ENCODE assay signal across 9 mouse cellular contexts in genomic region chr3:153806077-153806772, GRCm38 (mm10). TPM values are rescaled to one million over a fixed set of nuclear protein-coding genes. Genes with fewer than 3 reads are reported as not detected.
DNase-seq lines count a peak whose midpoint lies in the region; ATAC-seq and TF ChIP-seq lines count a peak whose summit lies in the region.
"Had no signal": no experiment of that assay in that cellular context is flagged by ENCODE, and none has a peak within 500 bp of the region (broad histone marks: within the 10 kb centered on the region; RNA-seq: fewer than 3 reads in every experiment).

No protein-coding gene starts in this region.

- no peaks in the 10 kb centered on the region for H3K36me3 ChIP-seq in ES-Bruce4 (ENCODE audit: control insufficient read depth, insufficient read depth, low read length, poor library complexity, severe bottlenecking)
- no peaks in the 10 kb centered on the region for H3K36me3 ChIP-seq in forebrain, embryonic 13.5 days (ENCODE audit: poor library complexity, severe bottlenecking)
- H3K36me3 ChIP-seq in heart, postnatal 0 days (replicated peaks; ENCODE audit: control insufficient read depth, insufficient read depth, low read length), result no peaks in the 10 kb centered on the region
- H3K36me3 ChIP-seq in liver, embryonic 13.5 days, result no peaks in the 10 kb centered on the region
- H3K36me3 ChIP-seq in neural tube, embryonic 12.5 days, result no peaks in the 10 kb centered on the region
- H3K36me3 ChIP-seq in stomach, postnatal 0 days (ENCODE audit: control insufficient read depth, insufficient read depth, low read length), result no peaks in the 10 kb centered on the region

- H3K27ac ChIP-seq in ES-Bruce4 (ENCODE audit: insufficient read depth, low read length), result no peak overlapping the region
- H3K27ac ChIP-seq in forebrain, embryonic 13.5 days, result no peak overlapping the region
- H3K27ac ChIP-seq in heart, postnatal 0 days (ENCODE audit: low read depth), result no peak overlapping the region
- H3K27ac ChIP-seq in liver, embryonic 13.5 days, result peak overlapping the region; percentile 93
- H3K27ac ChIP-seq in neural tube, embryonic 12.5 days, result no peak overlapping the region
- no peak overlapping the region for H3K27ac ChIP-seq in stomach, postnatal 0 days (replicated peaks)
- H3K27ac ChIP-seq: macrophage had no signal

- no peak for TF ChIP-seq EP300 in ES-Bruce4 (IDR thresholded peaks at IDR 0.05; ENCODE audit: insufficient read depth, low read depth, low read length)
- no peak for TF ChIP-seq EP300 in heart, postnatal 0 days (IDR thresholded peaks at IDR 0.05; ENCODE audit: low read depth)
- no peak for TF ChIP-seq EP300 in stomach, postnatal 0 days (optimal IDR thresholded peaks at IDR 0.05)

- H3K27me3 ChIP-seq in ES-Bruce4 (ENCODE audit: control insufficient read depth, insufficient read depth, low read length, poor library complexity, severe bottlenecking), result no peaks in the 10 kb centered on the region
- H3K27me3 ChIP-seq in forebrain, embryonic 13.5 days, result no peaks in the 10 kb centered on the region
- H3K27me3 ChIP-seq in heart, postnatal 0 days (ENCODE audit: control insufficient read depth, insufficient read depth, low read length), result no peaks in the 10 kb centered on the region
- H3K27me3 ChIP-seq in liver, embryonic 13.5 days, result no peaks in the 10 kb centered on the region
- no peaks in the 10 kb centered on the region for H3K27me3 ChIP-seq in neural tube, embryonic 12.5 days (replicated peaks)
- no peaks in the 10 kb centered on the region for H3K27me3 ChIP-seq in stomach, postnatal 0 days (ENCODE audit: control insufficient read depth, insufficient read depth, low read length)

- TF ChIP-seq POLR2A in ES-Bruce4 (IDR thresholded peaks at IDR 0.05; ENCODE audit: insufficient read depth, low read length), result no peak

- no peak overlapping the region for H3K4me3 ChIP-seq in ES-Bruce4 (ENCODE audit: low read depth, low read length)
- no peak overlapping the region for H3K4me3 ChIP-seq in forebrain, embryonic 13.5 days
- no peak overlapping the region for H3K4me3 ChIP-seq in heart, postnatal 0 days (ENCODE audit: low read depth, low read length)
- no peak overlapping the region for H3K4me3 ChIP-seq in liver, embryonic 13.5 days (replicated peaks)
- no peak overlapping the region for H3K4me3 ChIP-seq in neural tube, embryonic 12.5 days
- H3K4me3 ChIP-seq in stomach, postnatal 0 days (ENCODE audit: low read depth, low read length), result no peak overlapping the region

- peak; percentile 90 for DNase-seq in heart, postnatal 0 days (ENCODE audit: low spot score)
- DNase-seq in kidney, postnatal 25 days, result peak; percentile 96 to 99
- DNase-seq in liver, embryonic 13.5 days, result peak; percentile 73
- DNase-seq in stomach, postnatal 0 days (ENCODE audit: low spot score), result peak; percentile 91

- ATAC-seq in cerebellum, adult (ENCODE audit: insufficient number of reproducible peaks, low FRiP score, low TSS enrichment), result peak; percentile 87
- peak; percentile 95 for ATAC-seq in forebrain, embryonic 13.5 days
- ATAC-seq in heart, postnatal 0 days (ENCODE audit: insufficient read depth, low read depth), result peak; percentile 85
- ATAC-seq in liver, embryonic 13.5 days (ENCODE audit: low read depth), result peak; percentile 5; the same call in 1 of the 2 replicates
- peak; percentile 92 for ATAC-seq in neural tube, embryonic 12.5 days (ENCODE audit: low FRiP score, low read depth)
- peak; percentile 77 for ATAC-seq in stomach, postnatal 0 days (ENCODE audit: low FRiP score, low TSS enrichment)

- 30% methylated on average over 14 of the region's 14 CpGs for WGBS in forebrain, embryonic 13.5 days
- 26% methylated on average over 14 of the region's 14 CpGs for WGBS in heart, postnatal 0 days
- WGBS in liver, embryonic 13.5 days (ENCODE audit: insufficient replicate concordance), result 41% methylated on average over 14 of the region's 14 CpGs
- 40% methylated on average over 14 of the region's 14 CpGs for WGBS in neural tube, embryonic 12.5 days
- WGBS in stomach, postnatal 0 days, result 32% methylated on average over 14 of the region's 14 CpGs

- peak overlapping the region; percentile 10 for H3K4me2 ChIP-seq in forebrain, embryonic 13.5 days
- 0 out of 2 replicates have a peak overlapping the region, but pooled peaks have one; percentile 5 for H3K4me2 ChIP-seq in heart, postnatal 0 days (ENCODE audit: low read depth, low read length)
- peak overlapping the region; percentile 3; the same call in 1 of the 2 replicates for H3K4me2 ChIP-seq in liver, embryonic 13.5 days
- H3K4me2 ChIP-seq in neural tube, embryonic 12.5 days (replicated peaks), result peak overlapping the region; percentile 28; the same call in 1 of the 2 replicates
- H3K4me2 ChIP-seq in stomach, postnatal 0 days (replicated peaks; ENCODE audit: low read depth), result no peak overlapping the region

- no peaks in the 10 kb centered on the region for H3K4me1 ChIP-seq in ES-Bruce4 (ENCODE audit: control insufficient read depth, insufficient read depth, low read length)
- peaks cover 4% of the 10 kb centered on the region for H3K4me1 ChIP-seq in forebrain, embryonic 13.5 days
- H3K4me1 ChIP-seq in heart, postnatal 0 days (ENCODE audit: control insufficient read depth, insufficient read depth), result no peaks in the 10 kb centered on the region
- peaks cover 75% of the 10 kb centered on the region for H3K4me1 ChIP-seq in liver, embryonic 13.5 days (replicated peaks)
- peaks cover 8% of the 10 kb centered on the region for H3K4me1 ChIP-seq in neural tube, embryonic 12.5 days
- H3K4me1 ChIP-seq in stomach, postnatal 0 days (replicated peaks; ENCODE audit: control insufficient read depth, insufficient read depth), result 0 out of 2 replicates have a peak, but pooled peaks cover 2% of the 10 kb centered on the region

- no peaks in the 10 kb centered on the region for H3K9me3 ChIP-seq in ES-Bruce4 (replicated peaks; ENCODE audit: control insufficient read depth, insufficient read depth, low read length, poor library complexity, severe bottlenecking)
- no peaks in the 10 kb centered on the region for H3K9me3 ChIP-seq in forebrain, embryonic 13.5 days (replicated peaks)
- H3K9me3 ChIP-seq in heart, postnatal 0 days (replicated peaks; ENCODE audit: control insufficient read depth, low read length), result no peaks in the 10 kb centered on the region
- H3K9me3 ChIP-seq in liver, embryonic 13.5 days (replicated peaks), result no peaks in the 10 kb centered on the region
- no peaks in the 10 kb centered on the region for H3K9me3 ChIP-seq in neural tube, embryonic 12.5 days
- no peaks in the 10 kb centered on the region for H3K9me3 ChIP-seq in stomach, postnatal 0 days (ENCODE audit: control insufficient read depth, low read length)

- no peak overlapping the region for H3K9ac ChIP-seq in ES-Bruce4 (ENCODE audit: low read depth, poor library complexity, severe bottlenecking)
- no peak overlapping the region for H3K9ac ChIP-seq in forebrain, embryonic 13.5 days
- H3K9ac ChIP-seq in heart, postnatal 0 days (replicated peaks; ENCODE audit: low read depth, low read length), result no peak overlapping the region
- H3K9ac ChIP-seq in liver, embryonic 13.5 days, result peak overlapping the region; percentile 57; the same call in 1 of the 2 replicates
- H3K9ac ChIP-seq in neural tube, embryonic 12.5 days, result no peak overlapping the region
- H3K9ac ChIP-seq in stomach, postnatal 0 days (ENCODE audit: low read length), result no peak overlapping the region

- TF ChIP-seq CTCF in ES-Bruce4 (IDR thresholded peaks at IDR 0.05; ENCODE audit: low read depth, low read length), result peak; percentile 92
- peak; percentile 95 for TF ChIP-seq CTCF in heart, postnatal 0 days (IDR thresholded peaks at IDR 0.05; ENCODE audit: low read depth)
- peak; percentile 96 for TF ChIP-seq CTCF in stomach, postnatal 0 days (IDR thresholded peaks at IDR 0.05; ENCODE audit: low read depth)

RNA-seq across cellular contexts. Expression of gene Asb17, which starts 37.8 kb away (rescaled TPM):
- polyA plus RNA-seq in ES-Bruce4 (2011; ENCODE audit: insufficient read depth, insufficient read length, low read depth, missing spikeins), result not detected in 2 replicates
- not detected in 2 replicates for polyA plus RNA-seq in forebrain, embryonic 13.5 days (2015; fragmentation: Nextera tagmentation; extraction: Ambion mirVana)
- not detected in 2 replicates for total RNA-seq in heart, postnatal 0 days (2014; rRNA removed; ENCODE audit: low replicate concordance)
- 0.18 TPM in 2 replicates for polyA plus RNA-seq in heart, postnatal 0 days (2015; fragmentation: Nextera tagmentation; extraction: Ambion mirVana)
- 6.4 TPM in 2 replicates for polyA plus RNA-seq in liver, embryonic 13.5 days (2015; fragmentation: Nextera tagmentation; extraction: Ambion mirVana)
- 0.14 TPM in 1 of 2 replicates, not detected in the other for polyA plus RNA-seq in neural tube, embryonic 12.5 days (2016; fragmentation: Nextera tagmentation; extraction: Ambion mirVana)
- 0.08 and 0.12 TPM in 2 replicates for polyA plus RNA-seq in stomach, postnatal 0 days (2015; fragmentation: Nextera tagmentation; extraction: Ambion mirVana)
- polyA plus RNA-seq: macrophage had no signal

Comparison
In these comparisons a context has a peak if more than half of its experiments do, and no peak if none do; other contexts are left out.
1. ATAC-seq: peak in every context shown above with its lines; median percentile 95 in forebrain, embryonic 13.5 days; 92 in neural tube, embryonic 12.5 days; 87 in cerebellum, adult; 85 in heart, postnatal 0 days; 77 in stomach, postnatal 0 days; 5 in liver, embryonic 13.5 days.